Mouse (Mus musculus) T-helper 1 cell (primary cell): ENCODE measurements at regions not wholly inside any gene's neighbourhood (a gene's known extent, or its start where the extent isn't known, plus 50 kb on each side); places are given as distances from the start of the nearest gene placed in this dataset.

Source experiments
- in situ Hi-C: fragments of 300-600 bp; cut with MboI, MseI; formaldehyde crosslinking; loops from one replicate; pipeline ENCODE4 v1.15.1; 2025; ENCODE audit warnings: high pct_unique_total_duplicates

DNA sequence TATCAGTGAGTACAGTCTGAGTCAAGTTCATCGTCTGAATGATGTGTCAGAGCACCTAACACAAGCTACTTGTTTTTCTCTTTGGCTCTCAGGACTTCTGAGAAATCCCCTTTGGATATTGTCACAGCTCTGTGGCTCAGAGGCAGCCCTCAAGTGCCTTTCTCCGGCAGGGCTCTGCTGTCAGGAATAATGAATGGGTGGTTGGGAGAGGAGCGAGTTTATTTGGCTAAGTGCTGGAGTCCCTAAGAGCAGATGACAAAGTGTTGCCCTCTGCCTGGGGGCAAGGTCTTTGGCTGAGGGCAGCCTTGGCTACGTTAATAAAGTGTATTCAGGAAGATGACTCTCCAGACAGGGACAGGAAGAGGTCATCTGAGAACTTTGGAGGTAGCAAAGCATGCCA, 110.5 kb upstream of the Sh3bp4 start:
- in situ Hi-C loops, result loop anchor here (5.0 kb wide), 1 partner anchor 1278 kb away; no protein-coding TSS in a partner anchor

GRCm38 (mm10) chr1:88960142-88960541, 110.1 kb upstream of the Sh3bp4 start:
- in situ Hi-C loops, result no loop called here

DNA sequence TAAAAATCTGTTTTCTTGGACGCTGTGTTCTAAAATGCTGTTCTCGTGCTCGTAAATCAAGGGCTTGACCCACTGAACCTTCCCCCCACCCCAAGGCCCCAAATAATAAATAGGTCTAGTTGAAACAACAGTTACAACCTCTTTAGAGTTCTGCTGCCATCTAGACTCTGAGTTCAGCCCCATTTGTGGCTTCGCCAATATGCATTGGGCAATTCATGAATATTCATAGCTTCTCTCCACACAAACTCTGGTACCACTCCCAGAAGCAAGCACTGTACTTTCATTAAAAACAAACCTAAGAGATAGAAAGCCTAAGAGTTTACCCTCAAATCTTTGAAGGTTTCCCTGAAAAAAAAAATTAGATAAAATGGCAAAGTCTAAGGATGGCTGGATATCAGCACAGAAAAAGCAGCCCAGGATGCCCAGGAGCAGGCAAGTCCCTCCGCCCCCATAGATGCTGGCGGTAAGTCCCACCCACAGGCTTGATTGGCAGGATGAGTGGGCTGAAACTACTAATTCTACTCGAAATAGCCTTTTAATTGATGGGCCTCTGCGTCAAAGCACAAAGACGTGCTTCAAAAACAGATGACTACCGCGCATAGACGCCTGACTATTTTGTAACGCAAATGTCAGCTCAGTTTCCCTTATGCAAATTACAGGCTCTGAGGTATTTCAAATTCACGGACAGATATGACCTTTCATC, 106.0 kb upstream of the Sh3bp4 start:
- in situ Hi-C loops, result no loop called here

DNA sequence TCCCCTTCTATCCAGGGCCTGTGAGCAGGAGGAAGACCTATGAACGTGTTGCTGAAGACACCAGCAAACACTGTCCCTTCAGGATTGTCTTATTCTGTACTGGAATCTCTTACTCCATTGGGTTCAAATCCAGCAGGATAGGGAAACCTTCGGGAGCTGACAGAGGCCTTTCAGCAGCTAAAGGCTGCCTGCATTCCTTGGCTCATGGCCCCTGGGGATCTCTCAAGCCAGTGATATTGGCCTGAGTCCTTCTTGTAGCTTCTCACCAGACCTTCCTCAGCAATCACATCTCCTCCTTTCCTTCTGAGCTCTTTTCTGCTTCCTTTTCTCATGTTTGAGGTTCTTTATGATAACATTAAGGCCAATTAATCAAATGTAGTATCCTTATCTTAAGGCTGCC, 103.8 kb upstream of the Sh3bp4 start:
- in situ Hi-C loops, result no loop called here

DNA sequence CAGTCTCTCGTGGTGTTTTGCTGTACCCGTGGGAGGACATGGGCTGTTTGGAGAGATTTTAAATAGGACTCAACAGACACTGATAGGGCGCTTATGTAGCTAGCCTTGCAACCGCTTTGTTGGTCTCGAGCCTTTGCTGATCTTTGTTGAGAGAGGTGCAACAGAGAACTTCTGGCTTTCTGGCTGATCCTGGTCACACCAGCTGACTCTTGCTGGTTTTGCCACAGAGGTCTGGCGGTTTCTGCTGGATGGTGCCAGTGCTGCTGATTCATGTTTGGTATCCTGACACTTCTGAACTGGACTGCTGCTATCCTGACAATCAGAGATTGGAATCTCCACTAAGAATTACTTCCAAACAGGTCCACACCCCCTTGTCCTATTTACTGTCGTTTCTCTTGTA, 102.1 kb upstream of the Sh3bp4 start:
- in situ Hi-C loops, result no loop called here

DNA sequence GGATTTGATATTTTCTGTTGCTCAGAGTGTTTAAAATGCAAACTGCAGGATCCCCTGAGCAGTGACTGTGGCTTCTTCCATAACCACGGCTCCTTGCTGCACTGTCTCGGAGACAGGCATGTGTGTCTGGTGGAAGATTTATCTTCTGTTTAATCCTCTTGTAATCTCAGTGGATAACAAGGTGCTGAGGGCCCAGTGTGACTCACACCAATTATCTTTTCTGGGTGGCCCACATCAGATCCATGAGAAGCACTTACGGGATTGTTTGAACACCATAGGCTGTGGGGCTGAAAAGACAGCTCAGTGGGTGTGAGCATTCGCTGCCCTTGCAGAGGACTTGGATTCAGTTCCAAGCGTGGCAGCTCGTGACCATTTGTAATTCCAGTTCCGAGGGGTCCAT, 101.2 kb upstream of the Sh3bp4 start:
- in situ Hi-C loops, result no loop called here

- in situ Hi-C loops, result no loop called here
Observed at GRCm38 (mm10) chr1:88969630-88970029, 100.6 kb upstream of the Sh3bp4 start.

GRCm38 (mm10) chr1:88976101-88976500, 94.1 kb upstream of the Sh3bp4 start:
- in situ Hi-C loops, result no loop called here

DNA sequence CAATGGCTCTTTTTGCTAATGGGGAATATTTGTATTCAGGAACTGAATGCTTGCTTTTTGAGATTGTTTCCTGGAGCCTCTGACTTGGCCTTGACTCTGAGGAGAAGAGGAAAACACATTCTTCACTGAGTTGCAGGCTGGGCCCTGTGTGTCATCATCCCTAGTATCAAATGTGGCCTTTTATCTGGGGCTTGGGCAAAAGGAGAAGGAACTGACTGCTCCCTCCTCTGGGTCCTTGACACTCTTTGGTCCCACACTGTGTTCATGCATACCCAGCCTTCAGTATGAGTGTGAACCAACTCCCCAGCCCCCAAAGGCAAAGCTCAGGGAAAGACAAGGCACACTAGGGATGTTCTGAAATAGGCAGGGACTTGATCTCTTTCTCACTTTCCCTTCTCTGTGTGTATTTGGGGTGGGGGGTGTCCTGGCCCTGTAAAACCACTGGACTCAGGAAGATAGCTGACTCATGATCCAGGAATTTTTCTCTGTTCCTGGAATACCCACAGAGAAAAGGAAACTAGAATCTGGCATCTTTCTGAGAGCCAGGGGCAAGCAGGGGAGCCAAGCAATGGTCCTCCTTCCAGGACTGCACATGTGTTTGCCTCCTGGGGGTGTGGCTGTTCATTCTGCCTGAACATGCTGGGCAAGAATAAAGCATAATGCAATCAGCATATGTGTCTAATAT, 82.1 kb upstream of the Sh3bp4 start:
- in situ Hi-C loops, result no loop called here

- in situ Hi-C loops, result no loop called here
Observed at GRCm38 (mm10) chr1:88994588-88995331, 75.5 kb upstream of the Sh3bp4 start.

GRCm38 (mm10) chr1:88995945-88996344, 74.3 kb upstream of the Sh3bp4 start:
- in situ Hi-C loops, result no loop called here

GRCm38 (mm10) chr1:88996657-88997056, 73.6 kb upstream of the Sh3bp4 start:
- in situ Hi-C loops, result no loop called here

- in situ Hi-C loops, result no loop called here
Observed at GRCm38 (mm10) chr1:88997847-88998246, 72.4 kb upstream of the Sh3bp4 start.

- in situ Hi-C loops, result no loop called here
Observed at GRCm38 (mm10) chr1:89002326-89002725, 67.9 kb upstream of the Sh3bp4 start.

DNA sequence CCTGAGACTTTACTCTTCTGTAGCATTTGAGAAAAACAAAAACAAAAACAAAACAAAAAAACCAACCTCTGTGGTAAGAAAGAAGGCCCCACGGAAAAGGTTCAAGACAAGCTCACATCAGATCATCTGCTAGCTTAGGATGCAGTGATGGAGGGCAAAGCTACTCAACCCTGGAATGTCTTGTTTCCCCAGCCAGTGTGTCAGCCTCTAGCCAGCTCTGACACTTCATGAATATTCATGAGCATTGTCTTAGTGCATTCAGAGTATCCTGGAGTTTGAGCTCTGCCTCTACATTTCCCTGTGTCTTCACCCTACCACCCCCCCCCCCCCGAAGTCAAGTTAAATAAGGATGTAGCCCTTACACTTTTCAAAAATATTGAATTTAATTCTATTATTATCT, 66.5 kb upstream of the Sh3bp4 start:
- in situ Hi-C loops, result no loop called here

DNA sequence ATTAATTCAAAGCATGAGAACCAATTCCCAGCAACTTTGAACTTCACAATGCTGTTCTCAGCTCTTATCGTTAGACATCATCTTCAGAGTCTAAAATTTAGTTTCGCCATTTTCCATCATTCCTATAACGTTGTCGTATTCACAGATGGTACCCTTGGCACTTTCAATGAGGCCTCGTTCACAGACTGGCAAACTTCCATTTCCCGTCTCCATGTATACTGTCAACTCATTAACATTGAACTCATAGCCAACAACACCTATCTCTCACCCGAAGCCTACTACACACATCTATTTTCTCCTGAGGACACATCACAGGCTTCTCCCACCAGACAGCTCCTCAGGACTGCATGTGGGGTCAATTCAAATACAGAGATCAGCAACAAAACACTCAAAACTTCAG, 62.7 kb upstream of the Sh3bp4 start:
- in situ Hi-C loops, result no loop called here

DNA sequence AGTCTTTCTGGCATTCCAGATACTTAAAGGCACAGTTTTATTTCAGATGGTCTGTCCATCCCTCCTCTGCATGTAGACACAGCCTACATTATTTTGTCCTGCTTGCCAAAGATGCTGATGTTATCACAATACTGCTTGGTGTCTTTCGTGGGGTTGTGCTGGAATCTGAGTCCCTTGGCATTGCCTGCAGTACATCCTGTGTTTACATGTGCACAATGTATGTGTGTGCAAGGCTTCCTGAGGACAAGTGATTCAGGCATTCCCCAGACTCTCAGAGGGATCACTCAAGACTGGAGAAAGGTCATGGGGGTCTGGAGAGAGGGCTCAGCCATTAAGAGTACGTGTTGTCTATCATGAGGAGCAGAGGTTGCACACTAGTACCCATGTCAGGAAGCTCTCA, 60.0 kb upstream of the Sh3bp4 start:
- in situ Hi-C loops, result no loop called here

- in situ Hi-C loops, result no loop called here
Observed at GRCm38 (mm10) chr1:89011454-89011853, 58.8 kb upstream of the Sh3bp4 start.

DNA sequence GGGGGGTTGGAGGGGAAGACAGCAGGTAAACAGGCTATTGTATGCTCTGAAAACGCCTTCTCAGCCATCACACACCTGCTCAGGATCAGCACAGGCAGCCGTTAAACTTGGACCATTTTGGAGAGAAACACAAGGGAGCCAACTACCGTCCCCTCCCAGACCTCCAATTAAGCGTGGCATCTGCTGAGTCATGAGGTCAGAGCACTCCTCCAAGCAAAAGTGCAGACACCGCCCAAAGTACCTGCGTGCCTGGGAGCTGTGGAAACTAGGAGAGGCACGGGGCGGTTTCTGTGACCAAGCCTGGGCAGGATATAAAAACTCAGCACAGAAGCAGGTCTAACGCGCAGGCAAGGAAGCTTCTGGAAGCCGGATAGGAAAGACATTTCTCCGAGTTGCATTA, 54.8 kb upstream of the Sh3bp4 start:
- in situ Hi-C loops, result no loop called here

GRCm38 (mm10) chr1:89015845-89016244, 54.4 kb upstream of the Sh3bp4 start:
- in situ Hi-C loops, result no loop called here

DNA sequence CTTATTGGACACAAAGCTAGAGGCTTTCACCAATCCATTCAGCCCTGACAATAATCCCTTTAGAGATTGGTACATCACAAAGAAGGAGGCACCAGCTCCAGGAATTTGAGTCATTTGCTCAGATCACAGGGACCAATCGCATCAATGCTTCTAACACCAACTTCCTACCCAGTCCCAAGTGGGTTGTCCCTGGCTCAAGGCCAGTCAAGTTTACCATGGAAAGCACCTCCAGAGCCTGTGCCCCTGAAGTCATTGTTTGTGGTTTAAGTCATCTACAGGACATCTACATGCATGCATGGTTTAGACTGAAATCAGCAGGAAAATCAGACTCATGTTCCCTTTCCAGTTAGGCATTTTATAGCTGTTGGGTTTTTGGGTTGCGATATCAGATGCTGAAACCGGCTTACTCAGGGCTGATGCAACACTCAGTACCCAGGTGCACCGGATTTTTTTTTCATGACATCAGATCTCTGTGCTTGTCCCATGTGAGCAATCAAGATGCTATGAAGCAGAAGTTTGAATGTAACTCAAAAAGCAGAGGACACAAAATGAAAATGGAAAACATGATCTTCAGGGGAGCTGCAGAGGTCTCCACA, 50.3 kb upstream of the Sh3bp4 start:
- in situ Hi-C loops, result no loop called here
